Mouse (Mus musculus): ENCODE results near the gene Map2k6. TPM values are rescaled to one million over a fixed set of nuclear protein-coding genes. Genes with fewer than 3 reads are reported as not detected.

Map2k6 gene
- total RNA-seq, 2 experiments from 2014 or later: 11.8 to 15.0 TPM

- no peak for DNase-seq
Observed at GRCm38 (mm10) chr11:110451590-110451989, 52.7 kb downstream of the Map2k6 start.

DNA sequence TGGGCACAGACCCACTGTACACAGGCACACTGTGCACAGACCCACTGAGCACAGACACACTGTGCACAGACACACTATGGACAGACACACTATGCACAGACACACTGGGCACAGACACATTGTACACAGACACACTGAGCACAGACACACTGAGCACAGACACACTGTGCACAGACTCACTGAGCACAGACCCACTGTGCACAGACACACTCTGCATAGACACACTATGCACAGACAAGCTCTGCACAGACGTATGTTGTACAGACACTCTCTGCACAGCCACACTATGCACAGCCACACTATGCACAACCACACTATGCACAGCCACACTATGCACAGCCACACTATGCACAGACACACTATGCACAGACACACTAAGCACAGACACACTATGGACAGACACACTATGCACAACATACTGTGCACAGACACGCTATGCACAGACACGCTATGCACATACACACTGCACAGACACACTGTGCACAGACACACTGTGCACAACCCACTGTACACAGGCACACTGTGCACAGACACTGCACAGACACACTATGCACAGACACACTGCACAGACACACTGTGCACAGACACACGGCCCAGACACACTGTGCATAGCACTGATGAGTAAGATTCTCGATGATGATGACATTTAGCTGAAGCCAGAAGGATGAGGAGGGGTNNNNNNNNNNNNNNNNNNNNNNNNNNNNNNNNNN is 54.7 kb downstream of the Map2k6 start:
- no peak for DNase-seq

DNA sequence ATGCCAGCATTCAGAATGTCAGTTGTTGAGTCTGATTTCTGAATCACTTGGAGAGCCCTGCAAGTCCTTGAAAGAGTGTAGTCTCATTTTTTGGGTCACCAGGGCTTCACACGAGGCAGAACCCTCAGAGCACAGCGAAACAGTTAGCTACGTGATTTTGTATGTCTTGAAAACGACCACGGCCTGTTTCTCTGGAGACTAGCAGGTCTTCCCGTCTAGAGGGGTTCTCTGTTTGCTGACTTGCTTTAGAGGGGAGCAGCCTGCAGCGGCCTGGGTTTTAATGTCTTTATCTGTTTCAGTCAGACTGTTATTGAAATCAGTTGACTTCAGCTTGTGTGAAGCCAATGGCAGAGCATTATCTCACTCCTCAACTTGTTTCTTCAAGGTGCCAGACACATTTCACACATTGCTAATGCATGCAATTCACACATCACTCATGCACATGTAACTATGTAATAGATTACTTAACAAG is 58.6 kb downstream of the Map2k6 start:
- DNase-seq: no peak

DNA sequence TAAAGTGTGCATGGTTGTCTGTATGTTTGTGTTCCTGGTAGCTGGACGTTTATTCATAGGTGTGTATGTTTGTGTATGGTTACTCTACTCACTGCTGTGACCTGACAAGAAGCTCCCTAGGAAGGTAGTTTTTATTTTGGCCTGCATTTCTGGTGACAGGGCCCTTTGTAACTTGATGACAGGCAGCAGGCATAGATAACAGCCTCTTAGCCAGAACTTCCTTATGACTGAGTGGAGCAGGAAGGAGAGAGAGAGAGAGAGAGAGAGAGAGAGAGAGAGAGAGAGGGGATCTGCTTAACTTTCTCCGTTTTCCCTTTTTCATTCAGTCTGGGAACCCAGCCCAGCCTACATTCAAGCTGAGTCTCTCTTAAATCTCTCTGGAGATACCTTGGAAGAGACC is 61.6 kb downstream of the Map2k6 start:
- no peak for DNase-seq

DNA sequence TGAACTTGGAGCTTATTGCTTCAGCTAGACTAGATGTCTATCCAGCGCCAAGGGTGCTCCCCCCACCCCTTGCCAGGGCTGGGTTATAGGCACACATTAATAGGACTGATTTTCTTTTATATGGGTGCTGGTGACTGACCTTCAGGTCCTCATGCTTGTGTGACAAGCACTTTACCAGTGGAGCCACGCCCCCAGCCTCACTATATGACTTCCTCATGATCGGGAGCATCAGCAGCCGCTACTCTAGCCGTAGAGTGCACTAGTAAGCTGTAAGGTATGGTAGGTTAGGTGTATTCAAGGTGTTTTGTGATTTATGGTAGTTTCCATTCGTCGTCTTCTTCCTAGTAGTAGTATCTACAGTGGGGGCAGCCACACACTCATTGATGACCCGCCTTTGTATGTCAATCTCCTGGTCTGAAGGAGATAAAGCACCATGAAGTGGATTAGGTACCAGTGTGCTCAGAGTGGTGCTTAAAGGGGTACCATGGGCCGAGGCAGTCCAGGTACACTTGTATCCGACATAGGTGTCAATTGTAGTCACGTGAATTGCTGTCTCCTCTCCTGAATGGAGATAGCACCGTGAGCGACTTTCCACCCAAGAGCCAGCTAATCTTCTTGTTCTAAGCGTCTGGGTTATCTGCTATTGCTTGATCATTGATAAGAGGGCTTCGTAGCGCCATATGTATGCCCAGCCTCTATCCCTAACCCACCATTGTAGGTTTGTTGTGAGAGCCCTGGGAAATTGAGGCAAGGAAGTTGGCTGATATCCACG is 62.8 kb downstream of the Map2k6 start:
- DNase-seq: no peak

DNA sequence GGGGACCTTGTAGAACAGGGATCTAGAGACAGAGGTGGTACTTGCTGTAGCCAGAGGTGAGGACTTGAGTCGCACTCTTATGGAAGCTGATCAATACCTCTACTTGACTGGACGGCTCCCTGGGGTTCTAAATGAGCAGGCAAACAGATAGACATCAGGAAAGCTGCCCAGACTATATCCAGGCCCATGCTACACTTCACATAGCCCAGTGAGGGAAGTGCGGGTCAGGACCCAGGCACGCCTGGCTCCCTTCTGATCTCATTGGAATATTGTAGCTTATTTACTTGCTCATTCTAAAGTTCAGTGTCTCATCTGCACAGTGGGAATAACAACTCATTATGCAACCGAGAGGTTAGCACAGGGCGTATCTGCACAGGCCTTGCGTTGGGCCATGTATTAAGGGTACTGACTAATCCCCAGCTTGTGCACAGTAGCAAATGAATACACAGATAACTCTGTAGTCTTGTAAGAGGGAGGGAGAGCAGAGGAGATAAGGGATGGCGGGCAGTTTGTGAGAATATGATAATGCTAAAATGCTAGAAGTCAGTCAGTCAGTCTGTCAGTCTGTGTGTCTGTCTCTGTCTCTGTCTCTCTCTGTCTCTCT is 64.2 kb downstream of the Map2k6 start:
- no peak for DNase-seq

GRCm38 (mm10) chr11:110463801-110464200 is 64.9 kb downstream of the Map2k6 start:
- DNase-seq: no peak

GRCm38 (mm10) chr11:110469054-110469453 is 70.1 kb downstream of the Map2k6 start:
- DNase-seq: no peak

GRCm38 (mm10) chr11:110470561-110471273 is 71.8 kb downstream of the Map2k6 start:
- no peak for DNase-seq

DNA sequence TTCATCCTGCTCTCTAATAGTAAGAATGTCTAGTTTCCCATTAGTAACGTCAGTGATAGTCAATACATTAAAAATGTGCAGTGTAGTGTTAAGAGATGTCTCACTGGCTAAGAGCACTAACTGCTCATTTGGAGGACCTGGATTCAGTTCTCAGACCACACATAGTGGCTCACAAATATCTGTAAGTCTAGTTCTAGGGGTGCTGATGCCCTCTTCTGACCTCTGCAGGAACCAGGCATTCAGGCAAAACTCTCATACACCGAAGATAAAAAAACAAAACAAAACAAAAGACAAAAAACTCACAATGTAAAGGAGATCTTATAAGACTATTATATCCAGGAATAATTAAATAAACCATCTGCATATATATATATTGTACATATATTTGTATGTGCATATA is 72.4 kb downstream of the Map2k6 start:
- no peak for DNase-seq

DNA sequence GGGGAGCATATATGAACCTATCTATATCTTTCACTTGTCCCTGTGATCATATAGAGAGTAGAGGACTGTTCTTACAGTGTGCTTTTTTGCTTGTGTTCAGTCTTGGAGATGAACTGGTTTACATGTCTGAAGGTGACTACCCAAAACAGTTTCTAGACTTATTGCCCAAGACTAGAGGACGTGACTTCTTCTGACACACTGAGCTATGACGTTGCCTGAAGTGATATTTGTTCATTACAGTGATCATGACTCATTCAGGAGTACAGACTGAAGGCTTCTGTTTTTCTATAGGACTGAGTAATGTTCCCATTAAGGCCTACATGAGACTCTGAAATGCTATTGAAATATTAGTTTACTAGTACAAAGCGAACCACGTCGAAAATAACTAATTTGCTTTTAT is 73.2 kb downstream of the Map2k6 start:
- DNase-seq: no peak

GRCm38 (mm10) chr11:110473495-110473894 is 74.6 kb downstream of the Map2k6 start:
- DNase-seq: no peak

DNA sequence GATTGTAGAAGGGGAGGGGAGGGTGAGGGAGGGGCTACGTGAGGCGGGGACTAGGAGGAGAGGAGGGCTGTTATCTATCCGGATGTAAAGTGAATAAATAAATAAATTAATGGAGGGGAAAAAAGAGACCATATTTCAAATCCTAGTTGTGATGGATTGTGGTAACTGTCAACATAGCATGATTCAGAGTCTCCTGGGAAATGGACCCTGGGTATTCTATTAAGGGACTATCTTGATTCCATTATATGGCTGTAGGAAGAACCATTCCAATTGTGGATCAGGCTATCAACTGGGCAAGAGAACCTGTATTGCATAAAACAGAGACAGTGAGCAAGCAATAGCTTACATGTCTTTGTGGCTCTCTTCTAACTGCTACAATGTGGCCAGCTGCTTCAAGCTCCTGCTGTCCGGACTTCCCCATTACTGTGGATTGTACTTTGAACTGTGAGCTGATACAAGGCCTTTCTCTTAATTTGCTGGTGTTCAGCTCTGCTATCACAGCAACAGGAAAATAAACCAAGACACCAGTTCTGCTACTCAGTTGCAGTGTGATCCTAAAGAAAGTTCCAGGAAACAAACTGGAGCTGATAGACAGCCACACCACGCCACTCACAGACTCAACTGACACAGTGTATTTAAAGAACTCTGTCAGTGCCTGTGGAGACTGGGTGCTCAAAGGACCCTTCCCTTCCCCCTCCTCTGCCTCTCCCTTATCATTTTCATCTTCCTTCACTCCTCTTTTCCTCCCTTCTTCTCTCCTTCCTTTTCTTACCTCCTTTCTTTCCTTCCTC is 77.6 kb downstream of the Map2k6 start:
- DNase-seq: no peak

DNA sequence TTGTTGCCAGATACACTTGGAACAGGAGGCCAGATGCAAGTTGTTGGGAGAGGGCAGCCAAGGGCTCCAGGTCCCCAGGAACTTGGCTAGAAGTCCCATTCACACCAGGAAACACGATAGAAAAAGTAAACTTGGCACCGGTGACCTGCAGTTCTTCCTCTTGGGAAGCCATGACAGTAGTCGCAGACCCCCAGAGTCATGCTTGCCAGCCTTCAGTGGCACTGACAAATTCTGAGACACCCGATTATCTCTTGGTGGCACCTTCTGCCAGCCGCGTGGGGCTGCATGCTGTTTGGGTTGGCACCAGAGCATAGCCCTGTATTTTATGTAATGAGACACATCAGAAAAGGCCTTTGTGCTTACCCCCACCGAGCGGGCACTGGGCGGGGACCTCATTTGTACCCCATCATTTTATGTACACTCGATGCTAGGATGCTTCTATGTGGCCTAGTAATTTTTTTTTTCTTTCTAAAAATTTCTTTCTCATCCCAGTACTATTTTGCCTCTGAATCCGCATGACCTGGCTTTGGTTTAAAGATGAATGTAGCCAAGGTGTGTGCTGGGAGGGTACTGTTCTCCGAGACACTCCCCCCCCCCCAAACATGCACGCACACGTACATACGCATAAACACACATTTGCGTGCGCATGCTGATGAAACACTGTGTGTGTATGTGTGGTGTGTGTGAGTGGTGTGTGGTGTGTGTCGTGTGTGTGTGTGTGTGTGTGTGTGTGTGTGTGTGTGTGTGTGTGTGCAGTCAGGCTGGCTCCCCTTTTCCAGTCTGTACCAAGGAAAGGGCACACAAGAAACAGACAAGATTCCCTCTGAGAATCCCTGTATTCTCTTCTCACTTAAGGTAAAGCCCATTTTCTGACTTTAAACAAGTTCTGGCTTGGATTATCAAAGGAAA is 79.3 kb downstream of the Map2k6 start:
- DNase-seq: no peak

DNA sequence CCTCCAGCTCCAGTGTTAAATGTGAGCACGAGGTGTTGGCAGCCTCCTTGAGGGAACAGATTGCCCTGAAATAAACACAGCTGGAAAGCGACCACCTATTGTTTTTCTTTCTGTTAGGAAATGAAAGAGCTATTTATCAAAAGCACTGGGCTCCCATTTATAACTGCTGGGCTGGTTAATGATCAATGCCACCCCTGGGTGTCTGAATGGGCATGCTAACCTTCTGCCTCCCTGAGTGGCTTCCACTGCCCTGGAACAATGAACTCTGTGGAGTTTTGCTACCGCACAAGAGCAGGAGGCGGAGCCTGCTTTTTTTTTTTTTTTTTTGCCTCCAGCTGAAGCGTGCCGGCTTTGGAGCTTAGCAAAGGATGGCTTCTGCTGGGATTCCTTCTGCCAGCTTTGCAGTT is 80.1 kb downstream of the Map2k6 start:
- peak; percentile 17 for DNase-seq

GRCm38 (mm10) chr11:110481406-110481805 is 82.5 kb downstream of the Map2k6 start:
- DNase-seq: no peak

DNA sequence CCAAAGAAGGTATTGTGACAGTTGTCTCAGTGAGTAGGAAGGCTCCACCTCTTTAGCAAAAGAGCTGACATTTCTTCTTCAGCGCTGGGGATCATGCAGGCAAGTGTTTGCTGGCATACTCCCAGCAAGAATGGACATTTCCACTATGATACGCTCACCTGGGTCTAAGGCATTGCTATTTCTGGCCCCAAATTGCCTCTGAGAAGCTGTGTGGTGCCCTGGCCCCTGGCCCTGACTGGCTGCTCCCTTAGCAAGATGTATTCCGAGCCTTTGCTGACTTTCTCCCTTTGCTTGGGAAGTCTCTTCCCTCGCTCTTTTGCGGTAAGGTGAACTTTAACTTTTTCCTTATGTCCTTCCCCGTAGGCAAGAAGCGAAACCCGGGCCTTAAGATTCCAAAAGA is 83.3 kb downstream of the Map2k6 start:
- no peak for DNase-seq

DNA sequence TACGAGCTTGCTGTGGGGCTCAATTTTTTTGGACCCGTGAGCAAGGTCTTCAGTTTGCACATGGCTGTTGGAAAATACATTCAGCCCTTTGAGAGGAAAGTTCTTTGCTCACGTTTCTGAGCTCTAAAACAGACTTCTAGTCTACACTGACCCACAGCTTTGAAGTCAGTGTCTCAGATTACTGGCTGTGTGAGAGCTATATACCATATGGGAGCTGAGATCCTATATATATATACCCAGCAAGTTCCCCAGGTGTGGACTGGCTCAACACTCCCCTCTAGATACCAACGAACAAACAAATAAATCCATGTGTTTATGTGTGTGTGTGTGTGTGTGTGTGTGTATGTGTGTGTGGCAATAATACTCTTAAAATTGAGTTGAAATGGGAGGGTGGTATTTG is 83.7 kb downstream of the Map2k6 start:
- no peak for DNase-seq

DNA sequence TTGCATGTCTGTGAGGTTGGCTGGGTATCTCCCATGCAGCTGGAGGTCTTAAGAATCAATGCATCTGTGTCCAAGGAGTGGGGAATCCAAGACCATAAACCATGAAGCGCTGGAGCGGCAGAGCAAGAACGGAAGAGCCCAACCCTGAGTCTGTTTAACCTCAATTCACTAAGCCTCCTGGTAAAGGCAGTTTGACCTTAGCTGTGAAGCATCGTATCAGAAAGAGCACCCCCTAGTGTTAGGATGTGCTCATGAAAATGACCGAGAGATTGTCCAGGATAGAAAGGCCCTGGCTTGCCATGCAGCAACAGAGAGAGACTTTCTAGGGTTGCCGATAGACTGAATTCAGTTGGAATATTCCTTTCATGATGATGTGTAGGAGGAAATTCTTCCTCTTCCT is 84.2 kb downstream of the Map2k6 start:
- peak; percentile 52 for DNase-seq

GRCm38 (mm10) chr11:110484426-110484825 is 85.5 kb downstream of the Map2k6 start:
- DNase-seq: no peak

GRCm38 (mm10) chr11:110485081-110485480 is 86.2 kb downstream of the Map2k6 start:
- DNase-seq: no peak
